Mouse (Mus musculus): ENCODE data around the gene Lamp1. TPM values are rescaled to one million over a fixed set of nuclear protein-coding genes. Genes with fewer than 3 reads are reported as not detected.
"Not testable (repeated sequence)": the region's sequence is repeated elsewhere in the genome, so short reads cannot be mapped to it uniquely, and the experiment has no call there.

Gene Lamp1
- polyA plus RNA-seq, 1 experiment from 2014 or later = 288 TPM

DNA sequence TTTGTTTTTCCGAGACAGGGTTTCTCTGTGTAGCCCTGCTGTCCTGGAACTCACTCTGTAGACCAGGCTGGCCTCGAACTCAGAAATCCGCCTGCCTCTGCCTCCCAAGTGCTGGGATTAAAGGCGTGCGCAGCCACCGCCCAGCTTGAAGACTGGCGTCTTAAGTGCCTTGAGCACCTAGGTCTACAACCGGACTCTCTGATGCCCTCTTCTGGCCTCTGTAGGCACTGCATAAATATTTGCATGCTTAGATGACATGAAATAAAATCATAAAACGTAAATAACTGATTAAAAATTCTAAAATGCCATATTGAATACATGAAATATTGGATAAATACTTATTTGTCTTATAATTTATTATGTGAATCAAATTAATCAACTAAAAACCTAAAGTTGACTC lies 26.7 kb upstream of the Lamp1 start:
- not testable (repeated sequence) for H3K4me3 ChIP-seq (ENCODE audit: low read depth, low read length); H3K27ac ChIP-seq (ENCODE audit: low read depth, low read length); ATAC-seq (ENCODE audit: low read depth); H3K4me2 ChIP-seq (ENCODE audit: low read depth, low read length); H3K9ac ChIP-seq (replicated peaks; ENCODE audit: low read depth, low read length); H3K9me3 ChIP-seq (ENCODE audit: control insufficient read depth, low read length); H3K4me1 ChIP-seq (ENCODE audit: control insufficient read depth, insufficient read depth, low read length); H3K27me3 ChIP-seq (ENCODE audit: control insufficient read depth, insufficient read depth, low read length)
- 67% methylated on average over 9 of the region's 9 CpGs for WGBS
- peaks cover 78% of the 10 kb centered on the region for H3K36me3 ChIP-seq (ENCODE audit: control insufficient read depth, insufficient read depth, low read length)

GRCm38 (mm10) chr8:13139641-13140182 lies 19.2 kb upstream of the Lamp1 start:
- Histone ChIP-seq H3K36me3 (ENCODE audit: control insufficient read depth, insufficient read depth, low read length) (peaks cover 84% of the 10 kb centered on the region), H3K4me2 (ENCODE audit: low read depth, low read length) (no peak overlapping the region), H3K9ac (replicated peaks; ENCODE audit: low read depth, low read length) (no peak overlapping the region), H3K27me3 (ENCODE audit: control insufficient read depth, insufficient read depth, low read length) (no peaks in the 10 kb centered on the region), H3K27ac (ENCODE audit: low read depth, low read length) (no peak overlapping the region), H3K4me1 (ENCODE audit: control insufficient read depth, insufficient read depth, low read length) (no peaks in the 10 kb centered on the region), H3K4me3 (ENCODE audit: low read depth, low read length) (no peak overlapping the region), H3K9me3 (ENCODE audit: control insufficient read depth, low read length) (no peaks in the 10 kb centered on the region)
- WGBS = 95% methylated on average over 6 of the region's 6 CpGs
- no peak for ATAC-seq (ENCODE audit: low read depth)

DNA sequence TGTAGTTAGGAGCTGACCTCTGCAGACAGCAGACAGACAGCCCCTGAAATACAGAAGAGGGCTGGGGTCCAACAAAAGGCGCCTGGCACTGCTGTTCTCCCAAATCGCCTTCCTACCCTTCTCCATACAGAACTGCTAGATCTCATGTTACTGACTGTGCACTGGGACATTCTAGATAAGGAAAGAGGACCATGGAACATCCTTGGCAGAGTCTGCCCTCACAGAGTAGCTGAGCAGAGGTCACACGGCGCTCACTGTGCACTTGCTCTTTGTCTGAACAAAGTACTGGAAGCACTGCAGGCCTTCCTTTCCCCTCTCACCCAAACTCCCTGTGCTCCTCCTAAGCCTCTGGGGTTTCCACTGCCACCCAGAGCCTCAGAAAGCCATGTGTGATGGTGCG lies 17.3 kb upstream of the Lamp1 start:
- WGBS = 90% methylated on average over 5 of the region's 5 CpGs
- Histone ChIP-seq H3K36me3 (ENCODE audit: control insufficient read depth, insufficient read depth, low read length) (peaks cover 80% of the 10 kb centered on the region), H3K27me3 (ENCODE audit: control insufficient read depth, insufficient read depth, low read length) (no peaks in the 10 kb centered on the region), H3K4me3 (ENCODE audit: low read depth, low read length) (no peak overlapping the region), H3K27ac (ENCODE audit: low read depth, low read length) (no peak overlapping the region), H3K4me2 (ENCODE audit: low read depth, low read length) (no peak overlapping the region), H3K9me3 (ENCODE audit: control insufficient read depth, low read length) (no peaks in the 10 kb centered on the region), H3K4me1 (ENCODE audit: control insufficient read depth, insufficient read depth, low read length) (no peaks in the 10 kb centered on the region), H3K9ac (replicated peaks; ENCODE audit: low read depth, low read length) (no peak overlapping the region)
- no peak for ATAC-seq (ENCODE audit: low read depth)

- Histone ChIP-seq H3K36me3 (ENCODE audit: control insufficient read depth, insufficient read depth, low read length) (peaks cover 36% of the 10 kb centered on the region), H3K4me2 (ENCODE audit: low read depth, low read length) (no peak overlapping the region), H3K27me3 (ENCODE audit: control insufficient read depth, insufficient read depth, low read length) (no peaks in the 10 kb centered on the region), H3K27ac (ENCODE audit: low read depth, low read length) (no peak overlapping the region), H3K4me1 (ENCODE audit: control insufficient read depth, insufficient read depth, low read length) (no peaks in the 10 kb centered on the region), H3K9ac (replicated peaks; ENCODE audit: low read depth, low read length) (no peak overlapping the region), H3K4me3 (ENCODE audit: low read depth, low read length) (no peak overlapping the region), H3K9me3 (ENCODE audit: control insufficient read depth, low read length) (no peaks in the 10 kb centered on the region)
- 93% methylated on average over 2 of the region's 2 CpGs for whole genome bisulfite sequencing
- ATAC-seq (ENCODE audit: low read depth) = no peak
These were observed 10.5 kb upstream of the Lamp1 start for GRCm38 (mm10) chr8:13148476-13148875.

GRCm38 (mm10) chr8:13149287-13149686 lies 9.7 kb upstream of the Lamp1 start:
- H3K4me1 ChIP-seq (ENCODE audit: control insufficient read depth, insufficient read depth, low read length) = no peaks in the 10 kb centered on the region
- H3K36me3 ChIP-seq (ENCODE audit: control insufficient read depth, insufficient read depth, low read length) = peaks cover 36% of the 10 kb centered on the region
- WGBS = 100% methylated on average over 2 of the region's 2 CpGs
- H3K27me3 ChIP-seq (ENCODE audit: control insufficient read depth, insufficient read depth, low read length) = no peaks in the 10 kb centered on the region
- no peaks in the 10 kb centered on the region for H3K9me3 ChIP-seq (ENCODE audit: control insufficient read depth, low read length)
- H3K27ac ChIP-seq (ENCODE audit: low read depth, low read length) = no peak overlapping the region
- no peak overlapping the region for H3K4me3 ChIP-seq (ENCODE audit: low read depth, low read length)
- ATAC-seq (ENCODE audit: low read depth) = no peak
- H3K9ac ChIP-seq (replicated peaks; ENCODE audit: low read depth, low read length) = no peak overlapping the region
- no peak overlapping the region for H3K4me2 ChIP-seq (ENCODE audit: low read depth, low read length)

GRCm38 (mm10) chr8:13149866-13150265 lies 9.1 kb upstream of the Lamp1 start:
- 62% methylated on average over 5 of the region's 5 CpGs for WGBS
- Histone ChIP-seq H3K36me3 (ENCODE audit: control insufficient read depth, insufficient read depth, low read length) (peaks cover 31% of the 10 kb centered on the region), H3K4me1 (ENCODE audit: control insufficient read depth, insufficient read depth, low read length) (no peaks in the 10 kb centered on the region)

DNA sequence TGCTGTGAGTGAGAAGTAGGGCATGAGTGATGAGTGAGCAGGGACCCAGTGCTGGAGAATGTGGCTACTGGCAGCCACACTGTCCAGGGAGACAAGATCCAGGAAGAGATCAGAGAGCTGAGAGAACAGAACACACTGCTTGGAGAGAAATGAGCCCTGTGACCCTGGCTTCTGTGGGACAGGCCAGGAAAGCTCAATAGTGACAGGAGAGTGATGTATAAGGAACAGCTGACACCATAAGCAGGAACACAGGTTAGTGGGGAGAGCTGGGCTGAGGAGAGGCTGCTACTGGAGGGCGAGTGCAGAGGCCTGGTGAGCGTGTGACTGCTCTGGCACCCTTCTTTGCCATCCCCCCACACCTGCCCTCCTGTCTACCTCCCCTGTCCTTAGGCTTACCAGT lies 8.0 kb upstream of the Lamp1 start:
- no peak overlapping the region for H3K27ac ChIP-seq (ENCODE audit: low read depth, low read length)
- H3K4me3 ChIP-seq (ENCODE audit: low read depth, low read length) = no peak overlapping the region
- no peak overlapping the region for H3K9ac ChIP-seq (replicated peaks; ENCODE audit: low read depth, low read length)
- no peaks in the 10 kb centered on the region for H3K4me1 ChIP-seq (ENCODE audit: control insufficient read depth, insufficient read depth, low read length)
- H3K9me3 ChIP-seq (ENCODE audit: control insufficient read depth, low read length) = no peaks in the 10 kb centered on the region
- WGBS = 79% methylated on average over 2 of the region's 2 CpGs
- no peaks in the 10 kb centered on the region for H3K27me3 ChIP-seq (ENCODE audit: control insufficient read depth, insufficient read depth, low read length)
- H3K36me3 ChIP-seq (ENCODE audit: control insufficient read depth, insufficient read depth, low read length) = peaks cover 23% of the 10 kb centered on the region
- H3K4me2 ChIP-seq (ENCODE audit: low read depth, low read length) = no peak overlapping the region
- ATAC-seq (ENCODE audit: low read depth) = no peak

More at GRCm38 (mm10) chr8:13149866-13150265, 9.1 kb upstream of the Lamp1 start:
- no peak overlapping the region for H3K4me3 ChIP-seq (ENCODE audit: low read depth, low read length)
- H3K9ac ChIP-seq (replicated peaks; ENCODE audit: low read depth, low read length) = no peak overlapping the region
- H3K4me2 ChIP-seq (ENCODE audit: low read depth, low read length) = no peak overlapping the region
- no peaks in the 10 kb centered on the region for H3K9me3 ChIP-seq (ENCODE audit: control insufficient read depth, low read length)
- no peak overlapping the region for H3K27ac ChIP-seq (ENCODE audit: low read depth, low read length)
- no peaks in the 10 kb centered on the region for H3K27me3 ChIP-seq (ENCODE audit: control insufficient read depth, insufficient read depth, low read length)
- no peak for ATAC-seq (ENCODE audit: low read depth)

DNA sequence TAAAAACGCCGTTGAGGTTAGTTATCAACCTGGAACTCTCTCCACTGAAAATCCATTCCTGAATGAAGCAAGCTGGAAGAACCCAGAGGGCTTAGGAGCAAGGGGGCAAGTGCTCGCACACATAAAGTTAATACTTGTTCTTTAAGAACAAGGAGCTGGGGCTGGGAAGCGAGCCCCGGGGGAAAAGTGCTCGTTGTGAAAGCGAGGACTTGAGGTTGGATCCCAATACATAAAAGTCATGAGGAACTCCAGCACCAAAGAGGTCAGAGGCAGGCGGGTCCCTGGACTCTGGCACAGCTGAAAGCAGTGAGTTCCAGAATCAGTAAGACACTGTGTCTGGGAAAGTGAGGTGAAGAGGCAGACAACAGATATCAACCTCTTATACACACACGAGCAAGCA lies 4.9 kb upstream of the Lamp1 start:
- Histone ChIP-seq H3K27me3 (ENCODE audit: control insufficient read depth, insufficient read depth, low read length) (no peaks in the 10 kb centered on the region), H3K27ac (ENCODE audit: low read depth, low read length) (no peak overlapping the region), H3K9me3 (ENCODE audit: control insufficient read depth, low read length) (no peaks in the 10 kb centered on the region), H3K36me3 (ENCODE audit: control insufficient read depth, insufficient read depth, low read length) (0 out of 2 replicates have a peak, but pooled peaks cover 3% of the 10 kb centered on the region), H3K9ac (replicated peaks; ENCODE audit: low read depth, low read length) (no peak overlapping the region), H3K4me1 (ENCODE audit: control insufficient read depth, insufficient read depth, low read length) (no peaks in the 10 kb centered on the region), H3K4me2 (ENCODE audit: low read depth, low read length) (no peak overlapping the region), H3K4me3 (ENCODE audit: low read depth, low read length) (no peak overlapping the region)
- no peak for ATAC-seq (ENCODE audit: low read depth)
- WGBS = 86% methylated on average over 9 of the region's 9 CpGs

- WGBS = 71% methylated on average over 9 of the region's 9 CpGs
These were observed 3.6 kb upstream of the Lamp1 start for GRCm38 (mm10) chr8:13155358-13155757.

More at GRCm38 (mm10) chr8:13155358-13155757, 3.6 kb upstream of the Lamp1 start:
- H3K27ac ChIP-seq (ENCODE audit: low read depth, low read length) = no peak overlapping the region
- peaks cover 7% of the 10 kb centered on the region; the same call in 1 of the 2 replicates for H3K4me1 ChIP-seq (ENCODE audit: control insufficient read depth, insufficient read depth, low read length)
- no peak overlapping the region for H3K9ac ChIP-seq (replicated peaks; ENCODE audit: low read depth, low read length)
- no peaks in the 10 kb centered on the region for H3K27me3 ChIP-seq (ENCODE audit: control insufficient read depth, insufficient read depth, low read length)
- no peak for ATAC-seq (ENCODE audit: low read depth)
- 0 out of 2 replicates have a peak, but pooled peaks cover 2% of the 10 kb centered on the region for H3K36me3 ChIP-seq (ENCODE audit: control insufficient read depth, insufficient read depth, low read length)
- H3K4me3 ChIP-seq (ENCODE audit: low read depth, low read length) = no peak overlapping the region
- no peak overlapping the region for H3K4me2 ChIP-seq (ENCODE audit: low read depth, low read length)
- H3K9me3 ChIP-seq (ENCODE audit: control insufficient read depth, low read length) = no peaks in the 10 kb centered on the region

Measured in neural tube, embryonic 14.5 days (tissue).